Mouse (Mus musculus) spleen, adult 2 months (tissue): Measurements from ENCODE around the gene Rapgef3.

Experiments
- CTCF ChIP-seq: fragments of 200-500 bp; IDR thresholded peaks from 2 replicates; pipeline ENCODE4 v1.5.1; 2011; ENCODE audit warnings: mild to moderate bottlenecking, inconsistent platforms; ENCODE audit not compliant: insufficient read depth, insufficient read length, insufficient replicate concordance; ENCODE audit errors: extremely low read depth
- POLR2A ChIP-seq: fragments of 200-500 bp; IDR thresholded peaks from 2 replicates; pipeline ENCODE4 v1.6.1; 2011; ENCODE audit warnings: low read depth, low read length, inconsistent platforms

- no peak for TF ChIP-seq CTCF
- no peak for TF ChIP-seq POLR2A
Measured at GRCm38 (mm10) chr15:97727048-97727447, 40.7 kb downstream of the Rapgef3 start.
